Mouse (Mus musculus): ENCODE measurements around the gene Uqcc1. TPM values are rescaled to one million over a fixed set of nuclear protein-coding genes. Genes with fewer than 3 reads are reported as not detected.
A peak's percentile ranks its signal among the peaks of the same experiment; 100 is the strongest.
"Not testable (repeated sequence)": the region's sequence is repeated elsewhere in the genome, so short reads cannot be mapped to it uniquely, and the experiment has no call there.

Uqcc1 gene
- total RNA-seq, 4 experiments from 2014 or later: 76.5 to 83.3 (median 78.3) TPM

DNA sequence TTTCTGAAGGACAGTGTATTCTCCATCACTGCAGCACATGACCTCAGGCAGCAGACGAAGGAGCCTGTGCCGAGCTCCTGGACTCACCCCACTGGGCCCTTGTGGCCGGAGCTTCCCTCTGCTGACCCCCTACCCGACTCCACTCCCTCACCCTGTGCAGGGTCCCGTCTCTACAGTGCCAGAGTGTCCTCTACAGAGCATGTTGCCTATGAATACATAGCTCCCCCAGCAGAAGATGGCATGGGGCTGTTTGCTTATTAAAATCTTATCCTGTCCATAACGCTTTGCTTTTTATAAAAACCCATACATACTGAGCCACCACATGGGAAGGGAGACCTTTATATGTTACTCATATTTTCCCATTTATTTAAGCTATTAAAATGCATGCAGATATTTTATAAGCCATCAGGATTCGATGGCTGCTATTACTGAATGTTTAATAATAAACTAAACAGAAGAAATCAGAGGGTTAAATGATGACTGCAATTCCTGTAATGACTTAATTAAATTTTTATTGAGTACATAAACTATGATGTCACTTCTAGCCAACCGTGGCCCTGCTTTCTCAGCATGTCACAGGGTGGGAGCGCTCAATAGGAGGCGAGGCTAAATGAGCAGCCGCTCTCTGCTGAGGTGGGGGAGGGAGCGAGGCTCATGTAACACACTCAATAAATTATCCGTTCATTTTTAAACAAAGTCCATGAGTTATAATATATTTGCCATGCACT is 67.4 kb downstream of the Uqcc1 start:
- no peak for DNase-seq (ENCODE audit: low spot score in 2 of 2)

DNA sequence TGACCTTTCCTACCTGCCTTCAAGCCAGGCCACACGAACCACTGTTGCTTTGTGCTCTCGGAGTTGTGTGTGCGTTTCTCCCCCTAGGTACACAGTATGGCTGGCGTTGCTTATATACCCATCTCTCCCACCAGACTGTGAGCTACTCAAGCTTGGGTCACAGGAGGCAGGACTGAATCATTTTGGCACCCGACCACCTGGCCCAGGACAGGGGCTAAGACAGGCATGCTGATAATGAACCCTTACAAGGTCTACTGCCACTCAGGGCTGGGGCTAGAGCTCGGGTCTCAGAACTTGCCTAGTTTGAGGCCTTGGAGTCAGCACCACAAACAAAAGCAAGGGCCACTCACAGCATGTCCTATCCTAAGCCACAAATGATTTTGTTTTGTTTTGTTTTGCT is 68.5 kb downstream of the Uqcc1 start:
- DNase-seq (ENCODE audit: low spot score in 2 of 2): no peak

DNA sequence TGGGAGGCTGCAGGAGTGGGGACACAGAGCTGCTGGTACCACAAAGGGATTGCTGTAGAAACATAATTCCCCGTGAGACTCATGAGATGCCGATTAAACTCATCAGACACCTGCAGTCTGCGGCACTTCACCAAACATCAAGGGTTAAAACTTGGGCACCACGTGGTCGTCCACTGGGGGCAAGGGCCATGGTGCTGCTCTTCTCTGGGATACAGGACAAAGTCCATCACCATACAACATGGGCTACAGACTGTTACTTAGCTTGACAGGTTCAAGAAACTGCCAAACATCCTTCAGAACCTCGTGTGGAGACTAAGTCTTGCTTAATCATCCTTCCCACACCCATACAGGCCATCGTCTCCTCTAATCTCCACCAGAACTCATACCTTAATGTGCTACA is 70.0 kb downstream of the Uqcc1 start:
- no peak for DNase-seq (ENCODE audit: low spot score in 2 of 2)

DNA sequence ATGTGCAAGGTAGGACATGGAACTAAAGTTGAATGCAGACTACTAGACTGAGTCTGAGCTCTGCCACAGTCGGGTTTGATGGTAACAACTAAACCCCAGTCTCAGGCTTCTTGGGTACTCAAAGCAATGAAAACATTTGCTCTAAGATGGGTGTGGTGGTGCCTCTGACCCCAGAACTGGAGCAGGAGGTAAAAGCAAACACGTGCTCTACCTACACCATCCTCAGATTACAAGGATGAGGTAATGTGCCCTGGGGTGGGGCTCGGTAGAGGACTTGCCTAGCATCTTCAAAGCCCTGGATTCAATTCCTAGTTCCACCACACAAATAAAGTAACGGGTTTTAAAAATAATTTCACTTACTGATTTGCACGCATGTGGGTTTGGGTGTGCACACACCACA is 77.6 kb downstream of the Uqcc1 start:
- DNase-seq (ENCODE audit: low spot score in 2 of 2): no peak

DNA sequence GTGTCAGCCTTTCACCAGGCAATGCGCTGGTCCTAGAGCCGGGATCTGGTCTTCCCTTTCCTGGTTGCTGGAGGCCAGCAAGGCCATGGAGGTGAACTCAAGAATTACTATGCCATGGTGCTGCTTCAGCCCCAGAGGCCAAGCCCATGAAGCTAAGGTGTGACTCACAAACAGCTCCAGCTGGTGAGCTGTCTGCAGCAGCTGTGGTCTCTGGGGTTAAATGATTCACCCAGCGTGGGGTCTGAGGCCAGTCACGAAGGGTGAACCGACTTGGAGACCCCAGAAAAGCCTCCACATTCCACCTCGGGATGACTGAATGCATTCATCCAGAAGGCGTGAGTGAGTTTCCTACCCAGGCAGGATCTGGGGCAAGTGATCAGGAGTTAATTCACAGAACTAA is 80.0 kb downstream of the Uqcc1 start:
- no peak for DNase-seq (ENCODE audit: low spot score in 2 of 2)

GRCm38 (mm10) chr2:155849464-155849863 is 80.6 kb downstream of the Uqcc1 start:
- DNase-seq (ENCODE audit: low spot score in 2 of 2): no peak

- DNase-seq (ENCODE audit: low spot score in 2 of 2): peak; percentile 57 to 82
Observed at GRCm38 (mm10) chr2:155848291-155848690, 81.8 kb downstream of the Uqcc1 start.

DNA sequence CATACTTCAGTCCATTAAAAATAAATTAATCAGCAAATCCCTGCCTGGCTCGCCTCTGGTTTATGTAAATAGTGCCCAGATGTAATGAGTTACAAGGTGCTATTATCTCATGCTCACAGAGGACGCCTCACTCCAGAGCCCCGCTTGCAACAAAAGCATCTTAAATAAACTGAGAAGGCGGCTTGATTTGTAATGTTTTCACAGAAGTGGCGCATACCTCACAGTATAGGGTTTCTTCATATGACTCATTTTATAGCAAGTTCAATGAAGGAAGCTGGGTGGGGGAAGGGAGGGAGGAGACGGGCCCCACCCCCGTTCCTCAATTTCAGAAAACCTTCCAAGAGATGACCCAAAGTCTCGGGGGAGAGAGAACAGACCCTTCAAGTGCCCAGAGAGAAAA is 83.2 kb downstream of the Uqcc1 start:
- no peak for DNase-seq (ENCODE audit: low spot score in 2 of 2)

DNA sequence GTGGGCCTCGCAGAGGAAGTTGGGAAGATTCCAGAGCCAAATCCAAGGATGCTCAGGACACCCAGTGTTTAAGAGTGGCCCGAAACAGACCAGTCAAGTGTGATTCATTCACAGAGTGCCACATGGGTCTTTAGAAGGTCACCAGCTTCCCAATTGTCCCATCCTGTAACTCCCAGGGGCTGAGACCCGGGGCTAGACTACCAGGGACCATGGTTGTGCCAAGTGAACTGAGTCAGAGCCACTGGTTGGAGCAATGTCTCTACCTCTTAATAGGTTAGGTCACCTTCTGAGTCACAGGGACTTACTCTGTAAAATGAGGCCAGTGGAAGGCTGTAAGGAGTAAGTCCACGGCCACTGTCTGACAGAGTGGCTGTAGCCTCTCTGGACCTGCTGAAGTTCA is 91.1 kb downstream of the Uqcc1 start:
- no peak for DNase-seq (ENCODE audit: low spot score in 2 of 2)

DNA sequence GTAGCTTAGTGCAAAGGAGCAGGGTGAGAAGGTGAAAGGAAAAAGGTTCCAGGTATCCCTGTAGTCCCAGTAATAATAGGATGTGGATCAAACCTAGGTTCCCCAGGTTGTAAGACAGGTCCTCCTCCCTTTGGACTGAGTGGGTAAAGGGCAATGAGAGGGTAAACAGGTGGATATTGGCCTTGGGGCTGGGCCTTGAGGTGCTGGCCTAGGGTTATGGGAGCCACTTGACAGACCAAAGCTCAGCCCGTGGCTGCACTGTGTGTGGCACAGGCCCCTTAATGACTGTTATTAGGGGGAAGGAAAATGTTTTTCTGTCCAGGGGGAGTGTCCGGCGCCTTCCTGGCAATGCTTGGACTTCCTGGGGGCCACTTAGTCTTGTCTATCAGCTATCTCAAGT is 92.1 kb downstream of the Uqcc1 start:
- DNase-seq (ENCODE audit: low spot score in 2 of 2): no peak

- no peak for DNase-seq (ENCODE audit: low spot score in 2 of 2)
Observed at GRCm38 (mm10) chr2:155834732-155835131, 95.4 kb downstream of the Uqcc1 start, which contains the start of gene Fam83c. Fam83c (minus strand) TSS chr2:155834854.

DNA sequence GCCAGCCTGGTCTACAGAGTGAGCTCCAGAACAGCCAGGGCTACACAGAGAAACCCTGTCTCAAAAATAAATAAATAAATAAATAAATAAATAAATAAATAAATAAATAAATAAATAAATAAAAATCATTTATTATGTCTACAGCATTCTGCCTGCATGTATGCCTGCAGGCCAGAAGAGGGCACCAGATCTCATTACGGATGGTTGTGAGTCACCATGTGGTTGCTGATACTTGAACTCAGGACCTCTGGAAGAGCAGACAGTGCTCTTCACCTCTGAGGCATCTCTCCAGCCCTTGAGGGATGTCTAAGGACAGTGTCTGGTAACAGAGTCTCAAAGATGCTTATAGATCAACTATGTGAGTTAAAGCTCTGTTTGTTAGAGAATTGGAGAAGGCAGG is 98.0 kb downstream of the Uqcc1 start:
- DNase-seq (ENCODE audit: low spot score in 2 of 2): not testable (repeated sequence)

DNA sequence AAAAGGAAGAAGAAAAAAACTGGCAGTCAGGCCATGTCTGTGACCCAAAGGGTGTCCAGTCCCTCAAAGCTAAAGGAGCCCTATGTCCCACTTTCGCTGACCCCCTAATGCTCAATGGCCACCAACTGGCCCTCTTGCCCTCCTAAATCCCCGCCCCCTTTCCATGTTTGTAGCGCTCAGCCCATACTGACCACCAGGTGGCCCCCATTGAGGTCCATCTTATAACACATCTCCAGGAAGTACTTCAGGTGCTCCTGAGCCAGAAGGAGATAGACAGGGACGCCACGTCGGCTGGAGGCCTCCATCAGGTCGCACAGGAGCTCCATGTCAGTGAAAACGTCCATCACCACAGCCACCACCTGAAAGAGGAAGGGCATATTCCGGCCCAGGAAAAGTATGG is 98.8 kb downstream of the Uqcc1 start:
- no peak for DNase-seq (ENCODE audit: low spot score in 2 of 2)

DNA sequence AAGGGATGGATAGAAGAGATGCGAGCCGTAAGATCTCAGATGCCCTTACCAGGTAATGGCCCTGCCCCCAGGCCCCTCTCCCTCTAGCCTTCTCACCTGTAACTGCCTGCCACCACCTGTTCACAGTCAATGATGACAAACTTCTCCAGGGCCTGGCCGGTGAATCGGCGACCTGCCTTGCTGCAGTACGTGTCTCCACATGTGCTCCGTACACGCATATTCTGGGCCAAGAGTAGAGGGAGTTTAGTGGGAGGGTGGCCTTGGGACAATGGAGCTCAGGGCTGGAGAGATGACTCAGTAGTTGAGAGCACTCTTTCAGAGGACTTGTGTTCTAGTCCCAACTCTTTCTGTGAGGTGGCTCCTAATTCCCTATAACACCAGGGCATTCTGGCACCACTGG is 99.3 kb downstream of the Uqcc1 start:
- no peak for DNase-seq (ENCODE audit: low spot score in 2 of 2)

DNA sequence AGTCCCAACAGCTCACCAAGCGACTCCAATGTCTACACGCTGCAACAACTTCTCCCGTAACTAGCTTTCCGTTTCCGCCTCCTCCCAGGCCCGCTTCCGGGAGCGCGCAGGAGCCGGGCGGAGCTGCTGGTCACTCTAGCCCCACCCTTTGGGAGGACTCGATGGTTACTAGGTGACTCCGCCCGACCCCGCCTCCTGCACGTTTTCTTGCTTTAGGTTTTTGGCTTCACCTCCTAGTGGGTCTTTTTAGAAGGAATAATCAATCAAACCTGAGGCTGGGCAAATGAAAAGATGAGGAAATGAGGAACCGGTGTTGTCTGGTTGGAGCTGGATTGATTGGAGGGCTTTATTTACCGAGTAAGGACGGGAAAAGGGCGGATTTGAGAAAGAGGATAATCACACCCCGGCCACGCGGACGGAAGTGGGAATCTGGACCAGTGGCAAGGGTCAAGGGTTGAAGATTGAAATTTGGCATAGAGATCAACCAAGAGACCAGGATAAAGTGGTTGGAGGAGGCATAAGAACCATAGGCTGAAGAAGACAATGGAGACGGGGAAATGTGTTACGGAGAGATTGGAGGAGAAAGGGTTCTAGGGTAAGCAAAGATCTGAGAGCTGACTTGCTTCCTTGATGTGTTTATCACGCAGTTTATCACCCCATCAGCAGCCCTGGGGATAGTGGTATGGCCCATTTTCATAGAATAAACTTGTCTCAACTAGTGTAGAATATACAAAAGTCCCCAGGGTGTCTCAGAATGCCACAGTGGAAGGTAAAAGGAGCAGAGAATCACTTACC is 103.3 kb downstream of the Uqcc1 start, which contains the start of gene Eif6:
Gene Eif6, minus strand, starts transcription at position 296 of the 795 bp plus-strand sequence.
- DNase-seq (ENCODE audit: low spot score in 2 of 2): peak; percentile 75 to 76

- no peak for DNase-seq (ENCODE audit: low spot score in 2 of 2)
Observed at GRCm38 (mm10) chr2:155825904-155826629, 104.0 kb downstream of the Uqcc1 start.

DNA sequence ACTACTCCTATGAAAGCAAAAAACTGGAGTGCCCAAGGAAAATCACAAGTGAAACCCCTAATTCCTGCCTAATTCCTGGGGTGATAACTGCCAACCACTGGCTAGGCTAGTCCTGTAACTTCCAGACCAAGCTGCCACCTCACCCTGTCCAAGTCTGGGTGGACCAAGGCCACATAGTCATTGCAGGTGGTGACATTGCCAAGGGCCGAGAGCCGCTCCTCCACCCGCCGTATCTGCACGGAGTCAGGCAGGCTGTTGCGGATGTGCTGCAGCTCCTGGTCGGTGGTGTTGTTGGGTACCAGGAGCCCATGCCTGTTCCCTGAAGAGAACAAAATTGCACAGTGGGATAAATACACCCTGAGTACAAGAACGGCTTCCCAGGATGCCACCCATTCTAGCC is 106.4 kb downstream of the Uqcc1 start:
- no peak for DNase-seq (ENCODE audit: low spot score in 2 of 2)

DNA sequence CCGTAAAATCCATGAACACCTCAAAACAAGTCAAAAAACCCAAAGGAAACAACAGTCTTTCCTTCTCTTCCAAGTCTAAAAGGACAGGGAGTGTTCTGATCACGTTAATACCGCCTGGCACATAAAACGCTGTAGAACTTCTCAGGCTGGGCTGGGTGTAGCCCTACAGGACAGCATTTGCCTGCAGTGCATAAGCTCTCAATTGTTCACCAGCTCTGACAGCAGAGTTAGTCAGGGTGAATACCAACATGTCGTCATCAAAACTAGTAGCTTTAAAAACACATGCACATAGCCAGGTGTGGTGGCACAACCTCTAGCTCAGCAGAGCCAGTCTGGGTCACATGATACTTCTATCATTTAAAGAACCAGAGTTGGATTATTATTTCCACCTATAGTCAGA is 109.3 kb downstream of the Uqcc1 start:
- no peak for DNase-seq (ENCODE audit: low spot score in 2 of 2)

- DNase-seq (ENCODE audit: low spot score in 2 of 2): no peak
Observed at GRCm38 (mm10) chr2:155819449-155820251, 110.5 kb downstream of the Uqcc1 start.

- DNase-seq (ENCODE audit: low spot score in 2 of 2): no peak
Observed at GRCm38 (mm10) chr2:155819392-155819448, 110.9 kb downstream of the Uqcc1 start, which contains the start of gene BC029722. BC029722 (minus strand) TSS chr2:155819426.

DNA sequence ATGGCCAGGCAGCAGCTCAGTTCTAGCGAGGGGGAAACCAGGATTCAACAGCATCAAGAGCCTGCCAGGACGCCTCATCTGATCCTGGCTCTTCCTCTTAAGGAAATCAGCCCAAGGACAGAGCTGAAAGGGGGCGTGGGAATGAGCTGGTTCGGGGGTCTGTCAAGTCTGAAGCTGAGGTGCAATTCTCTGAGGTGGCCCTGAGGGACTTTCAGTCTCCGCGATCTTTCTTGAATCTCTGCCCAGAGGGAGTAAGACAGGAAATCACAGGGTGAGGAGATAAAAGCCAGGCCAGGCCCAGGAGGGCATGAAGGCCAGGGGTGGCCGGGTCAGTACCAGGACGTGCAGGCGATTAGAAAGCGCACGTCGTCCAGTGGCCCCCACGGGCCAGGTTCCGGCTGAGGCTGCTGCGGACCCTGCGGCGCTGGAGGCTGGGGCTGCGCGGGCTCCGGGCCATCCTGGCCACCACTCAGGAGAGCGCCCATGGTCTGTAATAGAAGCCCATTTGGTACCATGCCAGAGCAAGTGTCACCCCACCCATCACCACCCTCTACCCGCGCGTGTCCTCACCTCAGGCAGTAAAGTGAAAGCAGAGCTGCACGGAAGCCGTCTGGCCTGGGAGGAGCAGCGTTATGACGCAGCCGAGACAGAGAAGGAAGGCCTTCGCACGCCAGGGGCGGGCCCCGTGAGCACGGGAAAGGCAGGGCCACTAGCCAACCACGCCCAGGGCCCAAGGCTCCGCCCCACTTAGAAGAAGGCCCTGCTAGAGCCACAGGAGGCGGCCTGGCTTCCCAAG is 111.3 kb downstream of the Uqcc1 start:
- peak; percentile 93 to 95 for DNase-seq (ENCODE audit: low spot score in 2 of 2)
